11 mouse cellular contexts compared by ENCODE assay signal in genomic region chr6:128021106-128021930, GRCm38 (mm10).
DNase-seq lines count a peak whose midpoint lies in the region; ATAC-seq and TF ChIP-seq lines count a peak whose summit lies in the region.
"Had no signal": no experiment of that assay in that cellular context is flagged by ENCODE, and none has a peak within 500 bp of the region (broad histone marks: within the 10 kb centered on the region; RNA-seq: fewer than 3 reads in every experiment).

No protein-coding gene starts in this region.

- H3K36me3 ChIP-seq in lung, embryonic 15.5 days, result no peaks in the 10 kb centered on the region
- H3K36me3 ChIP-seq in limb, embryonic 13.5 days, result no peaks in the 10 kb centered on the region; the same call in 1 of the 2 replicates
- no peaks in the 10 kb centered on the region for H3K36me3 ChIP-seq in stomach, embryonic 15.5 days

- no peak overlapping the region for H3K27ac ChIP-seq in lung, embryonic 15.5 days
- no peak overlapping the region for H3K27ac ChIP-seq in limb, embryonic 13.5 days
- peak overlapping the region; percentile 79 for H3K27ac ChIP-seq in stomach, embryonic 15.5 days

- H3K4me3 ChIP-seq in lung, embryonic 15.5 days, result no peak overlapping the region
- no peak overlapping the region for H3K4me3 ChIP-seq in lung, adult 2 months (replicated peaks; ENCODE audit: extremely low read depth, low read depth, low read length)
- no peak overlapping the region for H3K4me3 ChIP-seq in limb, embryonic 13.5 days
- H3K4me3 ChIP-seq in stomach, embryonic 15.5 days (replicated peaks), result no peak overlapping the region

- ATAC-seq in lung, embryonic 15.5 days (ENCODE audit: borderline replicate concordance, extremely low read depth, low FRiP score, low TSS enrichment), result peak; percentile 25; the same call in 1 of the 2 replicates
- ATAC-seq in limb, embryonic 13.5 days (ENCODE audit: low FRiP score, low read depth), result peak; percentile 19; the same call in 1 of the 2 replicates
- ATAC-seq in stomach, embryonic 15.5 days (ENCODE audit: insufficient read depth, low FRiP score, low read depth), result peak; percentile 65
- ATAC-seq in CD4-positive, CD25-positive, alpha-beta regulatory T cell, adult 4 months, result no peak
- ATAC-seq: liver, postnatal 0 days; Patski had no signal

- no peak overlapping the region for H3K4me2 ChIP-seq in lung, embryonic 15.5 days
- H3K4me2 ChIP-seq in limb, embryonic 13.5 days (replicated peaks), result no peak overlapping the region
- H3K4me2 ChIP-seq in stomach, embryonic 15.5 days, result no peak overlapping the region; the same call in 1 of the 2 replicates

- H3K9me3 ChIP-seq in lung, embryonic 15.5 days, result no peaks in the 10 kb centered on the region
- no peaks in the 10 kb centered on the region for H3K9me3 ChIP-seq in limb, embryonic 13.5 days
- no peaks in the 10 kb centered on the region for H3K9me3 ChIP-seq in stomach, embryonic 15.5 days

- TF ChIP-seq CTCF in lung, adult 2 months (IDR thresholded peaks at IDR 0.05; ENCODE audit: insufficient read depth, low read length), result no peak

- no peak overlapping the region for H3K9ac ChIP-seq in lung, embryonic 15.5 days
- H3K9ac ChIP-seq in limb, embryonic 13.5 days, result no peak overlapping the region
- no peak overlapping the region for H3K9ac ChIP-seq in stomach, embryonic 15.5 days
- H3K9ac ChIP-seq: liver, postnatal 0 days had no signal

- no peak for TF ChIP-seq POLR2A in lung, adult 2 months (IDR thresholded peaks at IDR 0.05; ENCODE audit: borderline replicate concordance, extremely low read depth, low read depth, low read length)

- H3K4me1 ChIP-seq in lung, embryonic 15.5 days, result peaks cover 22% of the 10 kb centered on the region
- peaks cover 3% of the 10 kb centered on the region for H3K4me1 ChIP-seq in lung, adult 2 months (ENCODE audit: control insufficient read depth, insufficient read depth, low read length)
- H3K4me1 ChIP-seq in limb, embryonic 13.5 days, result peaks cover 58% of the 10 kb centered on the region
- H3K4me1 ChIP-seq in stomach, embryonic 15.5 days, result peaks cover 25% of the 10 kb centered on the region

- DNase-seq in cerebellum, adult 11-12 months, result peak; percentile 57
- no peak for DNase-seq in cerebellum, postnatal 14 days
- no peak for DNase-seq in lung, adult 2 months
- no peak for DNase-seq in spleen, adult 18-20 months
- DNase-seq: liver, postnatal 0 days; thymus, postnatal 36 days had no signal

- WGBS in lung, embryonic 15.5 days, result 43% methylated on average over 7 of the region's 10 CpGs
- 37% methylated on average over 10 of the region's 10 CpGs for WGBS in lung, adult 2 months
- WGBS in limb, embryonic 13.5 days, result 23% methylated on average over 7 of the region's 10 CpGs
- 31% methylated on average over 9 of the region's 10 CpGs for WGBS in stomach, embryonic 15.5 days

- no peaks in the 10 kb centered on the region for H3K27me3 ChIP-seq in lung, embryonic 15.5 days
- H3K27me3 ChIP-seq in limb, embryonic 13.5 days, result no peaks in the 10 kb centered on the region
- H3K27me3 ChIP-seq in stomach, embryonic 15.5 days (replicated peaks), result no peaks in the 10 kb centered on the region
- H3K27me3 ChIP-seq: Patski had no signal
